Mouse (Mus musculus): ENCODE measurements around the gene Sipa1l2. TPM values are rescaled to one million over a fixed set of nuclear protein-coding genes. Genes with fewer than 3 reads are reported as not detected.

Sipa1l2 gene
- polyA plus RNA-seq, 1 experiment from 2014 or later, result 4.9 TPM

GRCm38 (mm10) chr8:125550567-125550966 is 19.0 kb downstream of the Sipa1l2 start:
- H3K27ac ChIP-seq (ENCODE audit: low read length), result no peak overlapping the region
- ATAC-seq, result no peak
- H3K4me3 ChIP-seq (ENCODE audit: low read length), result no peak overlapping the region
- 53% methylated on average over 4 of the region's 4 CpGs for WGBS
- no peaks in the 10 kb centered on the region for H3K36me3 ChIP-seq (ENCODE audit: control insufficient read depth, insufficient read depth, low read length)
- H3K9ac ChIP-seq (ENCODE audit: low read depth, low read length), result no peak overlapping the region
- no peak overlapping the region for H3K4me2 ChIP-seq (ENCODE audit: low read depth, low read length)
- H3K9me3 ChIP-seq (ENCODE audit: control insufficient read depth, low read length), result no peaks in the 10 kb centered on the region
- peaks cover 28% of the 10 kb centered on the region for H3K4me1 ChIP-seq (ENCODE audit: control insufficient read depth, insufficient read depth, low read length)
- H3K27me3 ChIP-seq (replicated peaks; ENCODE audit: control insufficient read depth, insufficient read depth, low read length), result no peaks in the 10 kb centered on the region

- H3K4me1 ChIP-seq (ENCODE audit: control insufficient read depth, insufficient read depth, low read length), result peaks cover 34% of the 10 kb centered on the region
- 83% methylated on average over 3 of the region's 3 CpGs for WGBS
- ATAC-seq, result peak; percentile 31
- no peak overlapping the region for H3K4me3 ChIP-seq (ENCODE audit: low read length)
- peak overlapping the region; percentile 72 for H3K27ac ChIP-seq (ENCODE audit: low read length)
- no peaks in the 10 kb centered on the region for H3K9me3 ChIP-seq (ENCODE audit: control insufficient read depth, low read length)
- 0 out of 2 replicates have a peak overlapping the region, but pooled peaks have one; percentile 15 for H3K9ac ChIP-seq (ENCODE audit: low read depth, low read length)
- H3K36me3 ChIP-seq (ENCODE audit: control insufficient read depth, insufficient read depth, low read length), result no peaks in the 10 kb centered on the region
- H3K27me3 ChIP-seq (replicated peaks; ENCODE audit: control insufficient read depth, insufficient read depth, low read length), result no peaks in the 10 kb centered on the region
- no peak overlapping the region for H3K4me2 ChIP-seq (ENCODE audit: low read depth, low read length)
These were observed 22.3 kb downstream of the Sipa1l2 start for GRCm38 (mm10) chr8:125547296-125547695.

- H3K9me3 ChIP-seq (ENCODE audit: control insufficient read depth, low read length), result no peaks in the 10 kb centered on the region
- no peak overlapping the region for H3K27ac ChIP-seq (ENCODE audit: low read length)
- H3K4me2 ChIP-seq (ENCODE audit: low read depth, low read length), result no peak overlapping the region
- no peak overlapping the region for H3K9ac ChIP-seq (ENCODE audit: low read depth, low read length)
- H3K4me1 ChIP-seq (ENCODE audit: control insufficient read depth, insufficient read depth, low read length), result peaks cover 39% of the 10 kb centered on the region
- no peak overlapping the region for H3K4me3 ChIP-seq (ENCODE audit: low read length)
- WGBS, result 84% methylated on average over 9 of the region's 9 CpGs
- no peak for ATAC-seq
- no peaks in the 10 kb centered on the region for H3K36me3 ChIP-seq (ENCODE audit: control insufficient read depth, insufficient read depth, low read length)
- no peaks in the 10 kb centered on the region for H3K27me3 ChIP-seq (replicated peaks; ENCODE audit: control insufficient read depth, insufficient read depth, low read length)
These were observed 23.7 kb downstream of the Sipa1l2 start for GRCm38 (mm10) chr8:125545866-125546265.

GRCm38 (mm10) chr8:125542893-125543613 is 26.6 kb downstream of the Sipa1l2 start:
- peak overlapping the region; percentile 26; the same call in 1 of the 2 replicates for H3K4me2 ChIP-seq (ENCODE audit: low read depth, low read length)
- no peak overlapping the region for H3K27ac ChIP-seq (ENCODE audit: low read length)
- H3K4me3 ChIP-seq (ENCODE audit: low read length), result no peak overlapping the region
- no peaks in the 10 kb centered on the region for H3K36me3 ChIP-seq (ENCODE audit: control insufficient read depth, insufficient read depth, low read length)
- no peaks in the 10 kb centered on the region for H3K9me3 ChIP-seq (ENCODE audit: control insufficient read depth, low read length)
- H3K4me1 ChIP-seq (ENCODE audit: control insufficient read depth, insufficient read depth, low read length), result peaks cover 44% of the 10 kb centered on the region
- ATAC-seq, result no peak
- 0 out of 2 replicates have a peak overlapping the region, but pooled peaks have one; percentile 6 for H3K9ac ChIP-seq (ENCODE audit: low read depth, low read length)
- no peaks in the 10 kb centered on the region for H3K27me3 ChIP-seq (replicated peaks; ENCODE audit: control insufficient read depth, insufficient read depth, low read length)
- WGBS, result 70% methylated on average over 11 of the region's 11 CpGs

- Histone ChIP-seq H3K36me3 (ENCODE audit: control insufficient read depth, insufficient read depth, low read length) (no peaks in the 10 kb centered on the region), H3K4me1 (ENCODE audit: control insufficient read depth, insufficient read depth, low read length) (peaks cover 39% of the 10 kb centered on the region), H3K9me3 (ENCODE audit: control insufficient read depth, low read length) (no peaks in the 10 kb centered on the region), H3K9ac (ENCODE audit: low read depth, low read length) (peak overlapping the region; percentile 51), H3K4me3 (ENCODE audit: low read length) (no peak overlapping the region), H3K27me3 (replicated peaks; ENCODE audit: control insufficient read depth, insufficient read depth, low read length) (no peaks in the 10 kb centered on the region), H3K4me2 (ENCODE audit: low read depth, low read length) (peak overlapping the region; percentile 40), H3K27ac (ENCODE audit: low read length) (peak overlapping the region; percentile 87)
- peak; percentile 91 for ATAC-seq
- WGBS, result 50% methylated on average over 13 of the region's 13 CpGs
These were observed 30.3 kb downstream of the Sipa1l2 start for GRCm38 (mm10) chr8:125539056-125540013.

GRCm38 (mm10) chr8:125538265-125538664 is 31.3 kb downstream of the Sipa1l2 start:
- Histone ChIP-seq H3K9ac (ENCODE audit: low read depth, low read length) (no peak overlapping the region), H3K27me3 (replicated peaks; ENCODE audit: control insufficient read depth, insufficient read depth, low read length) (no peaks in the 10 kb centered on the region), H3K9me3 (ENCODE audit: control insufficient read depth, low read length) (no peaks in the 10 kb centered on the region), H3K36me3 (ENCODE audit: control insufficient read depth, insufficient read depth, low read length) (no peaks in the 10 kb centered on the region), H3K27ac (ENCODE audit: low read length) (no peak overlapping the region), H3K4me1 (ENCODE audit: control insufficient read depth, insufficient read depth, low read length) (peaks cover 37% of the 10 kb centered on the region), H3K4me3 (ENCODE audit: low read length) (no peak overlapping the region), H3K4me2 (ENCODE audit: low read depth, low read length) (no peak overlapping the region)
- 54% methylated on average over 6 of the region's 6 CpGs for WGBS
- ATAC-seq, result no peak

GRCm38 (mm10) chr8:125533709-125534108 is 35.9 kb downstream of the Sipa1l2 start:
- peaks cover 32% of the 10 kb centered on the region for H3K4me1 ChIP-seq (ENCODE audit: control insufficient read depth, insufficient read depth, low read length)
- WGBS, result 43% methylated on average over 7 of the region's 7 CpGs

GRCm38 (mm10) chr8:125532953-125533352 is 36.7 kb downstream of the Sipa1l2 start:
- Histone ChIP-seq H3K4me3 (ENCODE audit: low read length) (no peak overlapping the region), H3K27ac (ENCODE audit: low read length) (0 out of 2 replicates have a peak overlapping the region, but pooled peaks have one; percentile 35), H3K4me1 (ENCODE audit: control insufficient read depth, insufficient read depth, low read length) (peaks cover 28% of the 10 kb centered on the region), H3K9ac (ENCODE audit: low read depth, low read length) (no peak overlapping the region), H3K27me3 (replicated peaks; ENCODE audit: control insufficient read depth, insufficient read depth, low read length) (no peaks in the 10 kb centered on the region), H3K9me3 (ENCODE audit: control insufficient read depth, low read length) (no peaks in the 10 kb centered on the region), H3K4me2 (ENCODE audit: low read depth, low read length) (no peak overlapping the region), H3K36me3 (ENCODE audit: control insufficient read depth, insufficient read depth, low read length) (no peaks in the 10 kb centered on the region)
- no peak for ATAC-seq
- 82% methylated on average over 8 of the region's 8 CpGs for WGBS

More at GRCm38 (mm10) chr8:125533709-125534108, 35.9 kb downstream of the Sipa1l2 start:
- no peaks in the 10 kb centered on the region for H3K27me3 ChIP-seq (replicated peaks; ENCODE audit: control insufficient read depth, insufficient read depth, low read length)
- no peak overlapping the region for H3K27ac ChIP-seq (ENCODE audit: low read length)
- H3K9ac ChIP-seq (ENCODE audit: low read depth, low read length), result no peak overlapping the region
- H3K4me2 ChIP-seq (ENCODE audit: low read depth, low read length), result no peak overlapping the region
- no peaks in the 10 kb centered on the region for H3K36me3 ChIP-seq (ENCODE audit: control insufficient read depth, insufficient read depth, low read length)
- no peaks in the 10 kb centered on the region for H3K9me3 ChIP-seq (ENCODE audit: control insufficient read depth, low read length)
- peak; percentile 8; the same call in 1 of the 2 replicates for ATAC-seq
- no peak overlapping the region for H3K4me3 ChIP-seq (ENCODE audit: low read length)

GRCm38 (mm10) chr8:125532177-125532576 is 37.4 kb downstream of the Sipa1l2 start:
- ATAC-seq, result peak; percentile 32; the same call in 1 of the 2 replicates
- no peaks in the 10 kb centered on the region for H3K27me3 ChIP-seq (replicated peaks; ENCODE audit: control insufficient read depth, insufficient read depth, low read length)
- WGBS, result 35% methylated on average over 7 of the region's 7 CpGs

More at GRCm38 (mm10) chr8:125532177-125532576, 37.4 kb downstream of the Sipa1l2 start:
- peaks cover 32% of the 10 kb centered on the region for H3K4me1 ChIP-seq (ENCODE audit: control insufficient read depth, insufficient read depth, low read length)
- H3K4me2 ChIP-seq (ENCODE audit: low read depth, low read length), result no peak overlapping the region
- no peak overlapping the region; the same call in 1 of the 2 replicates for H3K9ac ChIP-seq (ENCODE audit: low read depth, low read length)
- H3K9me3 ChIP-seq (ENCODE audit: control insufficient read depth, low read length), result no peaks in the 10 kb centered on the region
- H3K27ac ChIP-seq (ENCODE audit: low read length), result peak overlapping the region; percentile 38; the same call in 1 of the 2 replicates
- no peak overlapping the region for H3K4me3 ChIP-seq (ENCODE audit: low read length)
- no peaks in the 10 kb centered on the region for H3K36me3 ChIP-seq (ENCODE audit: control insufficient read depth, insufficient read depth, low read length)
